Mouse (Mus musculus): ENCODE results near the gene Hist1h4i.
"Not testable (repeated sequence)": the region's sequence is repeated elsewhere in the genome, so short reads cannot be mapped to it uniquely, and the experiment has no call there.

Gene Hist1h4i

DNA sequence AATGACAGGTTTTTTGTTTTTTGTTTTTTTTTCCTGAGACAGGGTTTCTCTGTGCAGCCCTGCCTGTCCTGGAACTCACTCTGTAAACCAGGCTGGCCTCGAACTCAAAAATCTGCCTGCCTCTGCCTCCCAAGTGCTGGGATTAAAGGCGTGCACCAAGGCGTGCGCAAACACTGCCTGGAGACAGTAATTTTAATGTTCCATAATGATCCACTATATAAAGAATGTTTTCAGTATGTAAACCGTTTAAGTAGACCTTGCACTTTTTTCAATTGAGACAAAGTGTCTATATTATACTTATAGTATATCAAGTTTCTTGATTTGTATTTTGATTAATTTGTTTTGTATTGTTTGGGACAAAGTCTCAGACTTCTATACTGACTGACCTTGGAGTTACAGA lies 1.8 kb downstream of the Hist1h4i start:
- intact Hi-C loops (cut with DNase I), result no loop called here

DNA sequence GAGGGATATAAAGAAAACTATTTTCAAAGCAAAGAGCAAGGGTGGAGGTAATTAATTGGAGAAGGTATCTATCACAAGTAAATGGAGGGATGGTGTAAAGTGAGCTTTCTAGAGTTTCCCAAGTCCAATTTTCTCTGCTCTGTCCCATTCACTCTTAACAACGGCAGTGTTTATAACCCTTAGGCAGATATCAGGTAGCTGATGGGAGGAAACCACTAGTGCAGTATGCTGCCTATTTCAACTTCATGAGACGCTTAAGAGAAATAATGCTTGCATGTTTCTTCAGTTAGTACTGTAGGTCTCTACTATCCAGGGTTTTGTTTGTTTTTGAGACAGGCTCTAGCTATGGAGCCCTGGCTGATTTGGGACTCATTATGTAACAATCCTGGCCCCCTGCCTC lies 3.7 kb downstream of the Hist1h4i start:
- intact Hi-C loops (cut with DNase I), result no loop called here

DNA sequence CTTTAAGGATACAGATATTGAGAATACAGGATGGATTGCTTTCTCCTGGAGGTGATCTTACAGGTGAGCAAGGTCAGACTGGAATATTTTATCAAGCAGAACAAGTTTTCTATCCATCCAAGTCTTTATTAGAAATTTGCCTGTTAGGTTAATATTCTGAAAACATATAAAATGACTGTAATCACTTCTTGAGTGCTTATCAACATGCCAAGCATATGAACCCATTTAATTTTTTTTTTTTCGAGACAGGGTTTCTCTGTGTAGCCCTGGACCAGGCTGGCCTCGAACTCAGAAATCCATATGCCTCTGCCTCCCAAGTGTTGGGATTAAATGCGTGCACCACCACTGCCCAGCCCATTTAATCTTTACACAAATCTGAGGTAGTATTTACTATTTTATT lies 4.2 kb downstream of the Hist1h4i start:
- intact Hi-C loops (cut with DNase I), result no loop called here

DNA sequence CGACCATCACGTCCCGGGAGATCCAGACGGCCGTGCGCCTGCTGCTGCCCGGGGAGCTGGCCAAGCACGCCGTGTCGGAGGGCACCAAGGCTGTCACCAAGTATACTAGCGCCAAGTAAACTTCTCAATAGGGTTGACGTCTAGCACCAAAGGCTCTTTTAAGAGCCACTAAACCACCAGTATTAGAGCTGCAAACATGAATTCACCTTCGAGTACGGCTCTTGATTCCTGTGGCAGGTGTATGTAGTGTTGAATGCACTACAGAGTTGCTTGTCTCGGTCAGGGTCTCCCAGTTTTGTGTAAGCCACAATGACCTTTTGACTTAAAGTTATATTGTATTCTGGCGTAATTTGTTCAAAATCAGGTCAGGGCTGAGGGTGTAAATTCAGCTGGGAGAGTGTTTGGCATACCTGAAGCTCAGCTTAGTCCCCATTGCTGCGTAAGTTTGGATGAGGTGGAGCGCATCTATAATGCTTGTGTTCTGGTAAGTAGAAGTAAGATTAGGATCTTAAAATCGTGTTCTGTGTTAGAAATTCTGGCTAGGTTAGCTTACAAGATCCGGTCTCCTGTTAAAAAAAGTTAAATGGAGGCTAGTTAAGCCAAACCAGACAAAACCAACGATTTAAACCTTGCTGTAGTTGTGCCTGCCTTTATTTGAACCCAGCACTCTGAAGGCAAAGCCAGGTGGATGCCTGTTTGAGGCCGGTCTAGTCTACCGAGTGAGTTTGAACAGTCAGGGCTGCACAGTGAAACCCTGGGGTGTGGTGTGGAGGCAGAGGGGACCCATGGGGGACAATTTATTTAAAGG lies 4.8 kb downstream of the Hist1h4i start:
- intact Hi-C loops (cut with DNase I), result no loop called here

DNA sequence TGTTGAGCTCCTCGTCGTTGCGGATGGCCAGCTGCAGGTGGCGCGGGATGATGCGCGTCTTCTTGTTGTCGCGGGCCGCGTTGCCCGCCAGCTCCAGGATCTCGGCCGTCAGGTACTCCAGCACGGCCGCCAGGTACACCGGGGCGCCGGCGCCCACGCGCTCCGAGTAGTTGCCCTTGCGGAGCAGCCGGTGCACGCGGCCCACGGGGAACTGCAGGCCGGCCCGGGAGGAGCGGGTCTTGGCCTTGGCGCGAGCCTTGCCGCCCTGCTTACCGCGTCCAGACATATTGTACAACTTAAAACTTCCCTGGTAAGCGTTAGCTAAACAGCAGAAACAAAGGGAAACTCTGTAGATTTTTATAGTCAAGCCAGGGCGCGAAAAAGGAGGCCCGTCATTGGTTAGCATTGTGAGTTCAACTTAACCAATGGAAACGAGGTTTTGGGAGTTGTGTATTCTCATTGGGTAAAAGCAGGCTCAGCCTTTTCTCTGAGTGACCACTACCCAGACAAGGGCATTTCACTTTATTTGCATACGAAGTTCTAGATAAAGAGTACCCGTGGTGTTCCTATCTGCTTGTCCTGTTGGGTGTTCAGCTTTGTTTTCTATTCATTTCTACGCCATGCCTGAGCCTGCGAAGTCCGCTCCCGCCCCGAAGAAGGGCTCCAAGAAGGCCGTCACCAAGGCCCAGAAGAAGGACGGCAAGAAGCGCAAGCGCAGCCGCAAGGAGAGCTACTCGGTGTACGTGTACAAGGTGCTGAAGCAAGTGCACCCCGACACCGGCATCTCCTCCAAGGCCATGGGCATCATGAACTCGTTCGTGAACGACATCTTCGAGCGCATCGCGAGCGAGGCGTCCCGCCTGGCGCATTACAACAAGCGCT lies 5.7 kb downstream of the Hist1h4i start, which contains the start of the genes Hist1h2ah and Hist1h2bk:
Gene Hist1h2ah, minus strand, starts transcription at position 302 of the 882 bp plus-strand sequence.
Gene Hist1h2bk, plus strand, starts transcription at position 604 of the 882 bp plus-strand sequence.
- intact Hi-C loops (cut with DNase I), result not testable (repeated sequence)

DNA sequence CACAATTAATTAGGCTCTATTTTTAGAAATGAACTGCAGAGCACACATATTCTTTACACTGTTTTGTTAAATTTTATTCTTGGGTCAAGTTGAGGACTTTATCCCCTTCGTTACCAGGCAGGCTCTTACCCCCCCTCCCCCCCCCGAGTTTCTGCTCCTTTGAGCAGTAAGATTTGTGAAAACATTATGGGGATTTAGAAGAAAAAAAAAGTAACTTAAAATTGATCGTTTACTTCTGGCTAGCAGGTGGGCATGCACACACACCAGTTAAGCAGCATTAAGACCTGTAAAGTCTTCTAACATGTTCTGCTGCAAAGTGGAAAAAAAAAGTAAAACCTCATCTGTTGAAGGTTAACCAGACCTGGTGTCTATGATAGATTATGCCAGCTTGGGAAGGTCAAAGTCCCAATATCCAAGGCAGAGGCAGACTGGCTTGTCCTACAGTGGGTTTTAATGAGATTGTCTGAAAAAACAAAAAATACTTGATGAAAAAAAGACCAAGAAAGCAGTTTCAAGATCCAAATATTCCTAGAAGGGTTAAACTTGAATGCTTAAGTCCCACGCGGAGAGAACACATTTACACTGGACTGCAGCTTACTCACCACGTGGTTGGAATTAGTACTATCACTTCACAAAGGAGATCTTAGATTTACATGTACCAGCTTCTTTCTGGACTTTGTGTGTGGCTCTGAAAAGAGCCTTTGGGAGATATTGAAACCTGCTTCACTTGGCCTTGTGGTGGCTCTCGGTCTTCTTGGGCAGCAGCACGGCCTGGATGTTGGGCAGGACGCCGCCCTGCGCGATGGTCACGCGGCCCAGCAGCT lies 6.5 kb downstream of the Hist1h4i start:
- intact Hi-C loops (cut with DNase I), result loop anchor here (5.0 kb wide), 1 partner anchor 1493 kb away; no protein-coding TSS in a partner anchor

DNA sequence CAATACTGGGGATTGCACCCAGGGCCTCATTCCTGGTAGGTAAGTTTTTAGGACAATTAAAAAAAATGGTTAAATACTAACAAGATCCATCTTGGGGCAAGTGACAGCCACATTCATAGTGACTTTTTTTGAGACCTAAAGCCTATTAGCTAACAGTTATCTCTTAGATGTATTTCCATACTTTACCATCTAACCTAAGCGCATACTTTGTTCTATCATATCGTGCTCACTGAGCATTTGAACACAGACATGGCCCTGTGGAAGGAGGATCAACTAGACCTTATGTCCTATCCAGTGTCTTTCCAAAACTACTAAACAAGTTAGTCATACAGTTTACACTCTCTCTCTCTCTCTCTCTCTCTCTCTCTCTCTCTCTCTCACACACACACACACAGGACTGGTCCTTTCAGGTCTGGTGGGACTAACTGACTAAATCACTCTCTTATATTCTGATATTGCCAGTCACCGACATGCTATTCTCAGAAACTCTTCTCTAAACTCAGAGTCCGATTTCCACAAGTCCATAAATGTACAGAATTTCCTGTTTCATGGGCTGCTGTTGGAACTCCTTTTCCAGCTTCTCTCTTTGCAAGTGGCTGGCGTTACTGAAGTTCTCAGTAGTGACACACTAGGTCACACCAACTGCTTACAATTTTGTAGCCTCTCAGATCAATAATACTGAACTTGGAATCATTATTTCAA lies 7.3 kb downstream of the Hist1h4i start:
- intact Hi-C loops (cut with DNase I), result loop anchor here (5.0 kb wide), 1 partner anchor 1493 kb away; no protein-coding TSS in a partner anchor

DNA sequence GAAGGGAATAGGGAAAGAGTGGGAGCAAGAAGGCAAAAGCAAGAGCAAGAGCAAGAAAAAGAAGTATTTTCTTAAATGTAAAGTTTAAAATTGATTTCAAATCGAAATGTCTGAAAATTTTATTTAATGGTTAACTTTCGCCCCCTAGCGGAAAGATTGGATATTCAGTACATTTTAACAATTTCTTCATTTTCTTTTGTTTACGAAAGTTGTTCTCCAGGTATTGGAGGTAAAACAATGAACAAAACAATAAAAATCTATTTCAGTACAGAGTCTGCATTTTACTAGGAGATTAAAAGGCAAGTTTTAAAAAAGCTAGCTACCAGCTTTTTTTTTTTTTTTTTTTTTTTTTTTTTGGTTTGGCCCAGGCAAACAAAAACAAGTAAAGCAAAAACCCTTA lies 10.7 kb downstream of the Hist1h4i start:
- intact Hi-C loops (cut with DNase I), result loop anchor here (5.0 kb wide), 1 partner anchor 1497 kb away; no protein-coding TSS in a partner anchor

DNA sequence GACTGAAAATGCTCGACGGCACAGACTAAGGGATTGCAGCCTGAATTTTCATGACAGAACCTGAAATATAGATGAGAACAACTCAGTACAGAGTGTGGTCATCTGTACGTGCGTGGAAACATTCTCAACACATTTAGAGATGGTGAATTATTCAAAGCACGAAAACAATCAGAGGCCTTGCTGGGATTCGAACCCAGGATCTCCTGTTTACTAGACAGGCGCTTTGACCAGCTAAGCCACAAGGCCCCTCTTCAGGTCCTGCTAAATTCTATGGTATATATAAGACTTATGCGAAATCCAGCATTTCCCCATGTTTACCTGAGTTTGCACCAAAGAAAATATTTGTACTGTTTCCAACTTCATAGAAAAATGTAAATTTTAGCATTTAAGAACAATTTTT lies 11.2 kb downstream of the Hist1h4i start:
- intact Hi-C loops (cut with DNase I), result loop anchor here (1.0 to 10.0 kb wide), 5 partner anchors 56 to 1497 kb away; no protein-coding TSS in a partner anchor

DNA sequence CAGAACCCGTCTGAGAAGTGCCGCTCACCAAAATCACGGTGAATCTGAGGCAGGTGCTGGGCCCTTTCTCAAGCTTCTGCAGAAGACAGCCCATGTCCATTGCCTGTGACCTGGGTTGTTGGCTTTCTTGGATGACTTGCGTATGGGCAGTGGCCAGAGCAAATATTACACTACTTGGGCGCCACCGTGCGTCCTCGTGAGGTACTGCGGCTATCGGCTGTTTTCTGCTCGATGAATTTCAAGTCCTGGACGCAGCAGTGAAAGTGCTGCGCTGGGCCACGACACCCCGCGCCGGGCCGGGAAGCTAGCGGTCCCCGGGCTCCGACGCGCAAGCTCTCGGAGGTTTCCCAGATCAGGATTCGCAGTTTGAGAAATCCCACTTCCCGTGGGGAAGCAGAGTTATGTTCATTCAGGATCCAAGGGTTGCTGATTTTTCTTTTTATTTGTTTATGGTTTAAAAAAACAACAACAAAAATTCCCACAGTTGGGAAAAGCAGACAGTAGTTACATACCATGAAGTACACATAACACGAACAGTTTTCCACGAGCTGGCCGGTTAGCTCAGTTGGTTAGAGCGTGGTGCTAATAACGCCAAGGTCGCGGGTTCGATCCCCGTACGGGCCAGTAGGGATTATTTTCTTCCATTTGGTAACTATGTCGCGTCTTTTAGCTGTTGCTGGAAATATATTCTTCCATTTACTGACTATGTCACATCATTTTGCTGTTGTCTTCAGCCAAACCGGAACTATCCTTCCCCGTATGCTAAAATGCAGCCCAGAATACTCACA lies 12.3 kb downstream of the Hist1h4i start:
- intact Hi-C loops (cut with DNase I), result loop anchor here (1.0 to 10.0 kb wide), 4 partner anchors 55 to 864 kb away; no protein-coding TSS in a partner anchor

DNA sequence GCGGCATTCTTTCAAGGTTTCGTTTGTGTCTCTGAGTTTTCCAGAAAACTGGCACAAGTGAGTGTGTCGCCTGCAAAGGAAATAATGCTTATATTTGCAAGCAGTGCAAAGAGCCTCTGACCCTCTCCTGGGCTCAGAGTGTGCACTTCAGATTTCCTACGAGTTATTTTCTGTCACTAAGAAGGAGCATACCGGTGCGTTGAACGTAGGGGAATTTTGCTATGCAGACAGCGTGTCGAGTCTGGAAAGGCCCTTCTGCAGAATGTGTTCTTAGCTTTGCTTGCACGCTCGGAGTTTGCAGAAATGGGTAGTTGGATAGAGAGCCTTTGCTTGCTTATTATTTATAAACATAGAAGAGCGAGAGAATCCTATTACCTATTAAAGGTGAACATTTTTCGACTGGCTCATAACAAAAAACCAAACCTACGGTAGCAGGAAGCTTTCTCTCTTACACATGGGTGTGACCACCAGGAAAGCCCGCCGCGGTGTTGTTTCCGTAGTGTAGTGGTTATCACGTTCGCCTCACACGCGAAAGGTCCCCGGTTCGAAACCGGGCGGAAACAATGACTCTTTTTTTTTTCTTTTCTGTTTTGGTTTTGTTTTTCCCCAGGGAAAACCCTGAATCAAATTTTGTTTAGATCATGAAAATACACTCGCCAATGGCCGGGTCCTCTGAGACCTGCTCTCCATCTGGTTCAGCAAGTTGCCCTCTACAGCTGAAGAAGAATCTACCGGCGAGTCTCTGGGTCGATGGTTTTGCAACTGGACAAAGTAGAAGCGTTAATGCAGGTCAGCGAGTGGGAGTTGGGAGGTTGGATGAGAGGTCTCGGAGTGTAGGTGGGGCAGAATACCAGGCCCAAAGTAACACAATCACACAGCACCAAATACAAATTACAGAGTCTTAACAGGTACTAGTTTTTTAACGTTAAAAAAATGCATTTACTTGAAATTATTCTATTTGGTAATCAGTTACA lies 14.8 kb downstream of the Hist1h4i start:
- intact Hi-C loops (cut with DNase I), result loop anchor here (5.0 to 10.0 kb wide), 3 partner anchors 84 to 862 kb away; no protein-coding TSS in a partner anchor

DNA sequence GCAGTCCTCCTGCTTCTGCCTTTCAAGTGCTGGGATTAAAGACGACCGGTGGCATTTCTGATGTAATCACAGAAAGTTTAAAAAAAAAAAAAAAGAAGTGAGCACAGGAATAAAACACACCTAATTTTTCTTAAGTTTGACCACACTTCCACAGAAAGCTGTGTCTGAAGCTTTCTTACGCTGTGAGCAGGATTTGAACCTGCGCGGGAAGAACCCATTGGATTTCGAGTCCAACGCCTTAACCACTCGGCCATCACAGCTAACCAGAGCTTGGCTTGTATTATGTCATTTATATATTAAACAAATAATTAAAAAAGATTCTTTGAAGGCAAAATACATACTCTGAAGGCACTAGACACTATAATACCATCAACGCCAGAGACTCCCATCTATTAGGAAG lies 18.9 kb downstream of the Hist1h4i start:
- intact Hi-C loops (cut with DNase I), result loop anchor here (5.0 to 10.0 kb wide), 2 partner anchors 857 to 1430 kb away; no protein-coding TSS in a partner anchor

DNA sequence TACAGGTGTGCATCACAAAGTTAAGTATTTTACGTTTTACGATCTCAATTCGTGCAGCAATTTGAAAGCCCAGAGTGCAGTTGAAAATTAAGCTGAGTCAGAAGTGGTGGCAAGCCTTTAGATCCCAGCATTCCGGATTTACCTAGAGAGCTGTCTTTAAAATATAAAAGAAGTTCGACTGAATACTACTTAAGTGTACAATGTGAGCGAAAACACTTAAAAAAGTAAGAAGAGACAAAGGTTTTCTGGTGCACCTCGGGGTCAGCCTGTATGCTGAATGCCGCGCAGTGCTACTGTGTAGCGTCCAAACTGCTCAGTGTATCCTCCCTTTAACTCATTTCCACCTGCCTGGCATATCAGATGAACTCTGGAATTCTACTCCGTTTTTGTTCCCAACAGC lies 19.6 kb downstream of the Hist1h4i start:
- intact Hi-C loops (cut with DNase I), result loop anchor here (5.0 to 10.0 kb wide), 2 partner anchors 857 to 1431 kb away; no protein-coding TSS in a partner anchor

DNA sequence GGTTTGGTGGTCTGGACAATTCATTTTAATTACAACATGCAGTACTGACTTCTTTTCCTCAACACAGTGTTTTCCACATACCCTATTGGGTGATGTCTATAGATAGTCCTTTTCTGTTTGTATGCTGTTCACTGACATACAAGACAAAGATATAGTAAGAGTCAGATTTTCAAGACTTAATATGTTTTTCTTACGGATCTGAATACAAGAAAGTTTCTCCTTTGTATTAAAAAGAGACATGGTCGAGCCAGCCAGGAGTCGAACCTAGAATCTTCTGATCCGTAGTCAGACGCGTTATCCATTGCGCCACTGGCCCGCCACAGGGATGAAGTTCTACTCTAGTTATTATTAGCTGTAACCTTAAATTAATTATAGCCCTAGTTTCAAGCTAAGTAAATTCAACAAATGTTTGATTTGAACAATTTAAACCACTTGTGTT lies 20.2 kb downstream of the Hist1h4i start:
- intact Hi-C loops (cut with DNase I), result loop anchor here (5.0 to 10.0 kb wide), 2 partner anchors 856 to 1431 kb away; no protein-coding TSS in a partner anchor

DNA sequence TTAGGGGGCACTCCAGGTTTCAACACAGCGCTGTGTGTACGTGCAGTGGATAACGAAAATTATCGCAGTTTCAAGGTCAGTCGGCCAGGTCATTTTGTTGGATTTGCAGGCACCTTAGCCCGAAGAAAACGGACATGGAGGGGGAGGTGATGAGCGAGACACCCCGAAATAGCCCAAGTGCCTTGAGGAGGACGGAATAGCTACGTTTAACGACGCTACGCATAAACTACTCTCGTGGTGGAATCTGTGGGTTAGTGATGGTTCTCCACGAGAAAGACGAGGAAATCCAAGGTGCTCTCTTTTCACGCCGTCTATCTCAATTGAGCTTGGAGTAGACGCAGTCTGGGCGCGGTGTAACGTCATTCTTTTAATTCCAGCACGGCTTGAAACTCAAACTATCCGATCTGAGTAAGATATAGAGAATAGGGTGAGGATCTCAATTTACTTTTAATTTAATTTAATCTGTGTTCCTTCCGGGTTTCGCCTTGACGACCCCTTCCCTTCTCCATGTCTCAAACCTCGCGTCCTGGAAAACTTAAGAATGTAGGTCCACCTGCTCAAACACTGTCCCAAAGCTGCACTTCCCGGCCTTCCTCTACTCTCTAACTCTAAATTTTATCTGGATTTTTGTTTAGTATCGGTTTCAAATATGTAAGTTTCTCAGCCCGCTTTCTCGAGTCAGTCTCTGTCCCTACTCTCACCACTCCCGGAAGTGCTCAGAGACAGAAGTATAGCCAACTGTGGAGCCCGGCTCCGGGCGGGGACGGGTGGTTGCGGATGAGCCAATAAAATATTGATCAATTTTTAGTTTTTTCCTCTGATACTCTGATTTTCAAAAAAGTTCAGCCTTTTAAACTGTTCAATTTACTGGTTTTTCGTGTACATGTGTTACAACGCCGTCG lies 21.0 kb downstream of the Hist1h4i start:
- intact Hi-C loops (cut with DNase I), result loop anchor here (5.0 to 10.0 kb wide), 3 partner anchors 855 to 1497 kb away; no protein-coding TSS in a partner anchor

Data from adrenal gland (tissue).